Mouse (Mus musculus): ENCODE data around the gene Pkd1. TPM values are rescaled to one million over a fixed set of nuclear protein-coding genes. Genes with fewer than 3 reads are reported as not detected.

Gene Pkd1
- polyA plus RNA-seq, 1 experiment from 2014 or later = 26.3 TPM

DNA sequence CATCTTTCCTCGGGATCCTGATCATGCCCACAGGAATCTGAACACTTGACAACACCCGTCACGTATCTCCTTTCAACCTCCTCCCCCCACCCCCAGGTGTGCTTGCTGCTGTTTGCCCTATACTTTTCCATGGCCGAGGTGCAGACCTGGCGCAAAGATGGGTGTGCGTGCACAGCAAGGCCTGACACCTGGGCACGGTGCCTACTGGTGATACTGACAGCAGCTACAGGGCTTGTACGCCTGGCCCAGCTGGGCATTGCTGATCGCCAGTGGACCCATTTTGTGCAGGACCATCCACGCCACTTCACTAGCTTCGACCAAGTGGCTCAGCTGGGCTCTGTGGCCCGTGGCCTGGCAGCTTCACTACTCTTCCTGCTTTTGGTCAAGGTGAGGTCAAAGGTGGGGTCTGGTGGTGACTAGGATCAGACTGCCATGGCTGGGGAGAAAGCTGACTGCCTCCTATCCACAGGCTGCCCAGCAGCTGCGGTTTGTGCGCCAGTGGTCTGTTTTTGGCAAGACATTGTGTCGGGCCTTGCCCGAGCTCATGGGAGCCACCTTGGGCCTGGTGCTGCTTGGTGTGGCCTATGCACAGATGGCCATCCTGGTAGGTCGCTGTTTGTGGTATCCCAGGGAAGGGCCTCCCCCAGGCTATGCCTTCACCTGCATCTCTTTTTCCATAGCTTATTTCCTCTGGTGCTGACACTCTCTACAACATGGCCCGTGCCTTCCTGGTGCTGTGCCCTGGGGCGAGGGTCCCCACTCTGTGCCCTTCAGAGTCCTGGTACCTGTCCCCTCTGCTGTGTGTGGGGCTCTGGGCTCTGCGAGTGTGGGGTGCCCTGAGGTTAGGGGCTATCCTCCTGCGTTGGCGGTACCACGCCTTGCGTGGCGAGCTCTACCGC lies 44.6 kb downstream of the Pkd1 start:
- DNase-seq (ENCODE audit: low spot score) (no peak), ATAC-seq (no peak)

DNA sequence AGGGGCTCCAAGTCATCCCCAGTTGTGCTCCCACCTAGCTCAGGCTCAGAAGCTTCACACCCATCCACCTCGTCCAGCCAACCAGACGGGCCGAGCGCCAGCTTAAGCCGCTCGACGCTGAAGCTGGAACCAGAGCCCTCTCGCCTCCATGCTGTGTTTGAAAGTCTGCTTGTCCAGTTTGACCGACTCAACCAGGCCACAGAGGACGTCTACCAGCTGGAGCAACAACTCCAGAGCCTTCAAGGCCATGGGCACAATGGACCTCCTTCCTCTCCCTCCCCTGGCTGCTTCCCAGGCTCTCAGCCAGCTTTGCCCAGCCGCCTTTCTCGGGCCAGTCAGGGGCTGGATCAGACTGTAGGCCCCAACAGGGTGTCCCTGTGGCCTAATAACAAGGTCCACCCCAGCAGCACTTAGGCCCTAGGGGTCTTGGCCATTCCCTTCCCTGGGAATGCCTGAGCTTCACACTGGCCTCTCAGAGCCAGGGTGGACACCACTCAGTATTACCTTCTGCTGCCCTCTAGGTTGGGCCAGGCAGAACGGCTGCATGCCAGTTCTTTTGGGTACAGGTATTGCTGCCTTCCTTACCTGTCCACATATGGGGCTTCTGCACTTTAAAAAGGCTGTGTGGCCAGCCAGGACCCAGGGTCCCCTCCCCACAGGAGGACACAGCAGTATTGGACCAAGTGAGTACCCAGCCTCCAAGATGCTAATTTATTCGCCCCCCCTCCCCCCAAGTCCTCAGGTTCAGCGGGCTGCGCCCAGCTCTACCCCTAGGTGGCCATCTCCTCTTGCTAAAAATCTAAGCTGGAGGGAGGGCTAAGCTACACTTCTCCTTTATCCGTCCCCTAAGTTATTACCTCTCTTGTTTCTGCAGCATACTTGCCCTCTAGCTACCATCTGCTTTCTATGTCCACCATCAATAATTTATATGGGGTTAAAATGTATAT lies 45.8 kb downstream of the Pkd1 start:
- no peak for TF ChIP-seq EP300 (IDR thresholded peaks at IDR 0.05)
- peak; percentile 48; the same call in 1 of the 2 replicates for TF ChIP-seq CTCF (IDR thresholded peaks at IDR 0.05)
- Histone ChIP-seq H3K27me3 (replicated peaks; ENCODE audit: insufficient read depth, low read length) (no peaks in the 10 kb centered on the region), H3K9ac (replicated peaks; ENCODE audit: low read depth) (no peak overlapping the region), H3K4me1 (ENCODE audit: insufficient read depth, low read depth, low read length) (no peaks in the 10 kb centered on the region), H3K4me2 (replicated peaks; ENCODE audit: low read depth, low read length) (no peak overlapping the region), H3K4me3 (ENCODE audit: low read depth, low read length) (no peak overlapping the region), H3K36me3 (ENCODE audit: insufficient read depth, low read length) (peaks cover 73% of the 10 kb centered on the region; the same call in 1 of the 2 replicates), H3K27ac (ENCODE audit: low read length) (no peak overlapping the region), H3K9me3 (ENCODE audit: low read length) (no peaks in the 10 kb centered on the region)
- 61% methylated on average over 17 of the region's 17 CpGs for WGBS
- ATAC-seq (no peak; the same call in 1 of the 2 replicates), DNase-seq (ENCODE audit: low spot score) (no peak)

More for the DNA sequence above, 44.6 kb downstream of the Pkd1 start:
- no peak overlapping the region for H3K9ac ChIP-seq (replicated peaks; ENCODE audit: low read depth)
- H3K27me3 ChIP-seq (replicated peaks; ENCODE audit: insufficient read depth, low read length) = no peaks in the 10 kb centered on the region
- H3K27ac ChIP-seq (ENCODE audit: low read length) = no peak overlapping the region
- WGBS = 88% methylated on average over 26 of the region's 26 CpGs
- H3K9me3 ChIP-seq (ENCODE audit: low read length) = no peaks in the 10 kb centered on the region
- no peak for TF ChIP-seq CTCF (IDR thresholded peaks at IDR 0.05)
- H3K4me2 ChIP-seq (replicated peaks; ENCODE audit: low read depth, low read length) = no peak overlapping the region
- H3K36me3 ChIP-seq (ENCODE audit: insufficient read depth, low read length) = peaks cover 69% of the 10 kb centered on the region; the same call in 1 of the 2 replicates
- H3K4me1 ChIP-seq (ENCODE audit: insufficient read depth, low read depth, low read length) = no peaks in the 10 kb centered on the region
- H3K4me3 ChIP-seq (ENCODE audit: low read depth, low read length) = no peak overlapping the region

DNA sequence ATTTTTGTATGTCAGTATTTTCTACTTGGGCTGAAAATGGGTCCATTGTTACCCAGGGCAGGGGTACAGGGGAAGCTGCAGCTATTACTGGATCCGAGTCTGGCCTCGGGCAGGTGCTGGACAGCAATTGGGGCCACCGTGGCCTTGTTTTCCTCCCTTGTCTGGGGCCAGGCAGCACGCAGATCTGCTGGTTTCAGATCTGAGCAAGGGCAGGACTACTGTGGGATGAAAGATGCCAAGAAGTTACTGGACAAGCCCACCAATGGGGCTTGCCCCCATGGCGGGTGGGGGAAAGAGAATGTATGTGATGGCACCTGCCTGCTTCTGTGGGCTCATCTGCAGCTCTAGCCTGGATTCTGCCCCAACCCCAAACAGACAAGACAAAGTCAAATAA lies 46.4 kb downstream of the Pkd1 start:
- ATAC-seq = no peak
- no peaks in the 10 kb centered on the region for H3K9me3 ChIP-seq (ENCODE audit: low read length)
- no peak overlapping the region for H3K4me3 ChIP-seq (ENCODE audit: low read depth, low read length)
- no peak overlapping the region for H3K4me2 ChIP-seq (replicated peaks; ENCODE audit: low read depth, low read length)
- no peak overlapping the region for H3K27ac ChIP-seq (ENCODE audit: low read length)
- no peaks in the 10 kb centered on the region for H3K27me3 ChIP-seq (replicated peaks; ENCODE audit: insufficient read depth, low read length)
- DNase-seq (ENCODE audit: low spot score) = no peak
- no peak overlapping the region for H3K9ac ChIP-seq (replicated peaks; ENCODE audit: low read depth)
- peaks cover 68% of the 10 kb centered on the region; the same call in 1 of the 2 replicates for H3K36me3 ChIP-seq (ENCODE audit: insufficient read depth, low read length)
- no peaks in the 10 kb centered on the region for H3K4me1 ChIP-seq (ENCODE audit: insufficient read depth, low read depth, low read length)
- WGBS = 80% methylated on average over 5 of the region's 5 CpGs
- no peak for TF ChIP-seq CTCF (IDR thresholded peaks at IDR 0.05)
- TF ChIP-seq EP300 (IDR thresholded peaks at IDR 0.05) = no peak

DNA sequence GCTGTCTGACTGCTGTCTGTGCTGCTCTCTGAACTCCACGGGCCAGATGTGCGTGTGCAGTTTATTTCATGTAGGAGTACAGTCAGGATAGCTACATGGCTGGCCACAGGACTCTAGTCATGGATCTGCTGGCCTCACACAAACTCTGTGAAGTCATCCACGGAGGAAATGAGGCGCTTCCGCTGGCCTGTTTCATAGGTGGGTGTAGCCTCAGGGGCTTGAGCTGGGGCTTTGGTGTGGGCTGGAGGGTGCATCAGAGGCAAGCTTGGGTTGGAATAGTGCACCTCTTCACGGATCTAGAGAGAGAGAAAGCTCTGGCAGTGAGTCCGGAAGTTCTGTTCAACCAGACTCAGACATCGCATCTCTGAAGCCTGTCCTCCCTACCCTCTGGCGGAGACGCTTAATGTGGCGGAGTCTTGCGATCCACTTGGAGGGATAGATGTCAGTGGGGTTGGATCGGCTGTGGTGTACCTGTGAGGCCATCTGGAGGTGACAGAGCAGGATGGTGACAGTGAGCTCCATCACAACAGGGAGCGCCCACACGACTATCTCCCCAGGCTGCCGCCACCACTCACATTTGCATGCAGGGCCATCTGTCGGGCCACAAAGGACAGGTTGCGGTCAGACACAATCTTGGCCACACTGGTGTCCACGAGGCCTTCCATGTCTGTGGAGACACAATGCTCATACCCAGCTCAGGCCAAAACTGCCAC lies 47.0 kb downstream of the Pkd1 start:
- TF ChIP-seq CTCF (IDR thresholded peaks at IDR 0.05) = no peak
- no peak for TF ChIP-seq EP300 (IDR thresholded peaks at IDR 0.05)
- Histone ChIP-seq H3K27me3 (replicated peaks; ENCODE audit: insufficient read depth, low read length) (no peaks in the 10 kb centered on the region), H3K4me3 (ENCODE audit: low read depth, low read length) (no peak overlapping the region), H3K36me3 (ENCODE audit: insufficient read depth, low read length) (peaks cover 62% of the 10 kb centered on the region; the same call in 1 of the 2 replicates), H3K4me2 (replicated peaks; ENCODE audit: low read depth, low read length) (no peak overlapping the region), H3K4me1 (ENCODE audit: insufficient read depth, low read depth, low read length) (no peaks in the 10 kb centered on the region), H3K9ac (replicated peaks; ENCODE audit: low read depth) (no peak overlapping the region), H3K9me3 (ENCODE audit: low read length) (no peaks in the 10 kb centered on the region), H3K27ac (ENCODE audit: low read length) (no peak overlapping the region)
- DNase-seq (ENCODE audit: low spot score) (no peak), ATAC-seq (no peak)
- WGBS = 90% methylated on average over 19 of the region's 19 CpGs

DNA sequence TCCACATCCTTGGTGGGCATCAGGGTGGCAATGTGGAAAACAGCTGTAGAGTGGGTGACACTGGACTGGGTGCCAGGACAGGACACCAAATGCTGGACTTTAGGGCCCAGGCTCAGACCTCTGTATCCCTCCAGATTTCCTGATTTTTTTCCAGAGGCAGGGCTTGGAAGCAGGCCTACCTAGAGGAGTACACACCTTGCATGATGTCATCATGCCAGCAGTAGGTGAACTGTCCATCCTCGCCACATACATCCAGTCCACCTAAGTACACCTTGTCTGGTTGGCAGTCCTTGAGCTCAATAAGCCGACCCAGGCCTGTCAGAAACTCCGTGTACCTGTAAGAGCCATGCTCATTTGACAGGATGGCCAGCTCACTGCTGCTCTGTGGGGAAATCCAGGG lies 48.4 kb downstream of the Pkd1 start:
- no peak overlapping the region for H3K9ac ChIP-seq (replicated peaks; ENCODE audit: low read depth)
- TF ChIP-seq EP300 (IDR thresholded peaks at IDR 0.05) = no peak
- H3K4me2 ChIP-seq (replicated peaks; ENCODE audit: low read depth, low read length) = no peak overlapping the region
- ATAC-seq (no peak), DNase-seq (ENCODE audit: low spot score) (no peak)
- no peaks in the 10 kb centered on the region for H3K4me1 ChIP-seq (ENCODE audit: insufficient read depth, low read depth, low read length)
- H3K27ac ChIP-seq (ENCODE audit: low read length) = no peak overlapping the region
- WGBS = 90% methylated on average over 3 of the region's 3 CpGs
- H3K27me3 ChIP-seq (replicated peaks; ENCODE audit: insufficient read depth, low read length) = no peaks in the 10 kb centered on the region
- no peak overlapping the region for H3K4me3 ChIP-seq (ENCODE audit: low read depth, low read length)
- H3K9me3 ChIP-seq (ENCODE audit: low read length) = no peaks in the 10 kb centered on the region
- peaks cover 61% of the 10 kb centered on the region for H3K36me3 ChIP-seq (ENCODE audit: insufficient read depth, low read length)
